Mouse (Mus musculus) spleen, adult 2 months (tissue): ENCODE measurements around the gene Adam33. TPM values are rescaled to one million over a fixed set of nuclear protein-coding genes. Genes with fewer than 3 reads are reported as not detected.
A peak's percentile ranks its signal among the peaks of the same experiment; 100 is the strongest.

Experiments used
- DNase-seq, 2 experiments: peaks; one replicate each; pipeline versions ENCODE4 v3.0.0 to v3.0.0-alpha.2; 2012 to 2021; ENCODE audit warnings: low spot score in 2 of 2, low read depth in 1 of 2
- H3K27ac ChIP-seq: fragments of 200-500 bp; 2 replicates; pipeline ENCODE4 v1.5.1; 2012; ENCODE audit warnings: low read length, inconsistent platforms; ENCODE audit not compliant: insufficient read depth
- H3K27me3 ChIP-seq: fragments of 200-500 bp; 2 replicates; pipeline ENCODE4 v1.6.1; 2012; ENCODE audit warnings: mild to moderate bottlenecking, moderate library complexity, low read length, inconsistent platforms; ENCODE audit not compliant: control insufficient read depth, insufficient read depth
- H3K36me3 ChIP-seq: fragments of 200-500 bp; 2 replicates; pipeline ENCODE4 v1.6.1; 2012; ENCODE audit warnings: mild to moderate bottlenecking, low read length, inconsistent platforms; ENCODE audit not compliant: control insufficient read depth, insufficient read depth
- H3K4me1 ChIP-seq: fragments of 200-500 bp; 2 replicates; pipeline ENCODE4 v1.6.1; 2011; ENCODE audit warnings: inconsistent platforms; ENCODE audit not compliant: control insufficient read depth, insufficient read depth, insufficient read length
- H3K4me3 ChIP-seq: fragments of 200-500 bp; 2 replicates; pipeline ENCODE4 v1.5.1; 2011; ENCODE audit warnings: mild to moderate bottlenecking, inconsistent platforms; ENCODE audit not compliant: insufficient read depth, insufficient read length; ENCODE audit errors: extremely low read depth
- CTCF ChIP-seq: fragments of 200-500 bp; IDR thresholded peaks from 2 replicates; pipeline ENCODE4 v1.5.1; 2011; ENCODE audit warnings: mild to moderate bottlenecking, inconsistent platforms; ENCODE audit not compliant: insufficient read depth, insufficient read length, insufficient replicate concordance; ENCODE audit errors: extremely low read depth
- POLR2A ChIP-seq: fragments of 200-500 bp; IDR thresholded peaks from 2 replicates; pipeline ENCODE4 v1.6.1; 2011; ENCODE audit warnings: low read depth, low read length, inconsistent platforms
- WGBS: fragments of 180-500 bp; shearing (Covaris S2); methylation state at CpG from one replicate; pipeline ENCODE4 v1.1.7; 2018; 5-methylcytosine and 5-hydroxymethylcytosine counted together
- polyA plus RNA-seq: library from polyadenylated mRNA; depleted of rRNA; stranded (reverse); fragments of >200 nt; gene quantifications from 2 replicates; pipeline ENCODE4 v1.2.3, GENCODE M21; 2012

The Adam33 gene
- polyA plus RNA-seq, 1 experiment = 17.5 TPM

- H3K27ac ChIP-seq = no peak overlapping the region
- no peaks in the 10 kb centered on the region for H3K27me3 ChIP-seq
- no peaks in the 10 kb centered on the region for H3K36me3 ChIP-seq
- TF ChIP-seq CTCF (peak; percentile 99), POLR2A (no peak)
- 0% methylated on average over 1 of the region's 1 CpGs for WGBS
- H3K4me3 ChIP-seq = no peak overlapping the region
- H3K4me1 ChIP-seq = no peaks in the 10 kb centered on the region; the same call in 1 of the 2 replicates
- DNase-seq = peak; percentile 25 to 63
These were observed 31.2 kb upstream of the Adam33 start for GRCm38 (mm10) chr2:131094823-131095222.

- Histone ChIP-seq H3K27me3 (no peaks in the 10 kb centered on the region), H3K4me3 (no peak overlapping the region), H3K4me1 (no peaks in the 10 kb centered on the region; the same call in 1 of the 2 replicates), H3K27ac (no peak overlapping the region), H3K36me3 (no peaks in the 10 kb centered on the region)
- no peak for TF ChIP-seq CTCF
- no peak for TF ChIP-seq POLR2A
- no peak for DNase-seq
- 87% methylated on average over 5 of the region's 5 CpGs for WGBS
These were observed 30.0 kb upstream of the Adam33 start for GRCm38 (mm10) chr2:131093577-131093976.

GRCm38 (mm10) chr2:131090852-131091251 is 27.2 kb upstream of the Adam33 start:
- WGBS = 79% methylated on average over 3 of the region's 3 CpGs

GRCm38 (mm10) chr2:131089634-131090033 is 26.0 kb upstream of the Adam33 start:
- Histone ChIP-seq H3K36me3 (no peaks in the 10 kb centered on the region), H3K4me1 (no peaks in the 10 kb centered on the region; the same call in 1 of the 2 replicates), H3K27me3 (no peaks in the 10 kb centered on the region), H3K27ac (no peak overlapping the region), H3K4me3 (no peak overlapping the region)
- 73% methylated on average over 1 of the region's 1 CpGs for WGBS
- TF ChIP-seq POLR2A (no peak), CTCF (no peak)
- no peak for DNase-seq

More at GRCm38 (mm10) chr2:131090852-131091251, 27.2 kb upstream of the Adam33 start:
- Histone ChIP-seq H3K27ac (no peak overlapping the region), H3K4me3 (no peak overlapping the region), H3K36me3 (no peaks in the 10 kb centered on the region), H3K4me1 (no peaks in the 10 kb centered on the region; the same call in 1 of the 2 replicates), H3K27me3 (no peaks in the 10 kb centered on the region)
- TF ChIP-seq CTCF = no peak
- no peak for TF ChIP-seq POLR2A
- no peak for DNase-seq

- TF ChIP-seq CTCF (no peak), POLR2A (no peak)
- no peak for DNase-seq
- Histone ChIP-seq H3K36me3 (no peaks in the 10 kb centered on the region), H3K27me3 (no peaks in the 10 kb centered on the region), H3K27ac (no peak overlapping the region), H3K4me1 (no peaks in the 10 kb centered on the region; the same call in 1 of the 2 replicates), H3K4me3 (no peak overlapping the region)
- 82% methylated on average over 4 of the region's 4 CpGs for WGBS
These were observed 25.0 kb upstream of the Adam33 start for GRCm38 (mm10) chr2:131088581-131088980.

DNA sequence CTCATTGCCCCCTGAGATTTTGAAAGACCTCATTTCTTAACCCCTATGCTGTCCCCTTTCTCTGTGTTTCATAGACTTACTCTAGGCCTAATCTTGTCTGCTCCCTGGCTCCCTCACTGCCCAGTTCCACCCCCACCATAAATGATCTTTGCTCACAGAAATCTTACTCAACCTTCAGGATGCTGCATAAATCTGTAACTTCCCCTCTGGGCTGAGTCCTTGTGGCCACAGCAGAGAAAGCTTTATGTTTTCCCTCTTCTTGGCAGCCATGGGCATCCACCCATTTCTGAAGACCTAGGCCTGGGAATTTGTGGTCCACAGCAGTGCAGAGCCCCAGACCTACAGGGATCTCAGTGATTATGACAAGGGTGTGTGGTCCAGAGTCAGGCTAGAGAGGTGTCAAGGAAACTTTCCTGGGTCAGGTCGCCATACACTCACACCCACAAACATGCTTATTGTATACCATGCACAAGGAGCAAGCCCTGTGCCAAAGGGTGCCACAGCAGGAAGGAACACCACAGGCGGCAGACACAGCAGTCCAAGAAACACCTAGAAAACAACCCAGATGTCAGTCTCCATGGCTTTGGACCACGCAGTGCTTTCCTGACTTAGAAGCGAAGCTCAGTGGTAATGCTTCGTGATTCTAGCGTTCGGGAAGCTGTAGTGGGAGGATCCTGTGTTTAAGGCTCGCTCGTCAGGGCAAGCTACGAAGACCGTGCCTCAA is 23.2 kb upstream of the Adam33 start, which contains the start of gene Siglec1:
Gene Siglec1, minus strand, starts transcription at position 99 of the 724 bp plus-strand sequence.
- Histone ChIP-seq H3K36me3 (no peaks in the 10 kb centered on the region), H3K4me1 (no peaks in the 10 kb centered on the region; the same call in 1 of the 2 replicates), H3K4me3 (no peak within 1 kb of the TSS), H3K27ac (peak within 1 kb of the TSS; percentile 16; the same call in 1 of the 2 replicates), H3K27me3 (no peaks in the 10 kb centered on the region)
- DNase-seq = no peak
- 45% methylated on average over 11 of the region's 11 CpGs for WGBS
- TF ChIP-seq POLR2A (no peak), CTCF (no peak)

- H3K27ac ChIP-seq = no peak overlapping the region
- H3K27me3 ChIP-seq = no peaks in the 10 kb centered on the region
- H3K4me1 ChIP-seq = no peaks in the 10 kb centered on the region; the same call in 1 of the 2 replicates
- no peak for DNase-seq
- 88% methylated on average over 4 of the region's 4 CpGs for WGBS
- H3K36me3 ChIP-seq = no peaks in the 10 kb centered on the region
- TF ChIP-seq CTCF (no peak), POLR2A (no peak)
- H3K4me3 ChIP-seq = no peak overlapping the region
These were observed 20.6 kb upstream of the Adam33 start for GRCm38 (mm10) chr2:131084206-131084605.
